ENCODE assay signal across 11 mouse cellular contexts in the genomic region with DNA sequence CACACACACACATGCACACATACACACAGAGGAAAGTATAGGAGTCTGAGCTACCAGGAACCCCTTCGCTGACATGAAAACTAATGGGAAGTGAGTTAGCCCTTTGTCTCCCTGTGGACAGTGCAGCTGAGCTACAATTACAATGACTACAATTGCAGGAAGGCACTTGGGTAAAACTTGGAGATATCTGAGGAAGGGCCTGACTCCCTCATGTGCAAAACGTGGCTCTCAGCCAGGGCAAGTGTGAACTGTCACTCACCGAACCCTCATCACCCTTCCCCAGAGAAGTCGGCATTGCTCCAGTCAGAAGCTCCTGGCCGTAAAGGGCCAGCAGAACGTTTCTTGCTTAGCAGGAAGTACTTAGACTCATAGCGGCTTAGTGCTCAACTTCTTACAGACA.
A peak's percentile ranks its signal among the peaks of the same experiment; 100 is the strongest.
DNase-seq lines count a peak whose midpoint lies in the region; ATAC-seq and TF ChIP-seq lines count a peak whose summit lies in the region.
"Had no signal": no experiment of that assay in that cellular context is flagged by ENCODE, and none has a peak within 500 bp of the region (broad histone marks: within the 10 kb centered on the region; RNA-seq: fewer than 3 reads in every experiment).

No protein-coding gene starts in this region.

- no peaks in the 10 kb centered on the region for H3K9me3 ChIP-seq in embryonic facial prominence, embryonic 14.5 days (ENCODE audit: control insufficient read depth, low read length)
- no peaks in the 10 kb centered on the region for H3K9me3 ChIP-seq in embryonic facial prominence, embryonic 10.5 days
- no peaks in the 10 kb centered on the region for H3K9me3 ChIP-seq in stomach, embryonic 15.5 days
- no peaks in the 10 kb centered on the region for H3K9me3 ChIP-seq in stomach, postnatal 0 days (ENCODE audit: control insufficient read depth, low read length)
- no peaks in the 10 kb centered on the region for H3K9me3 ChIP-seq in kidney, postnatal 0 days (replicated peaks; ENCODE audit: low read length)
- no peaks in the 10 kb centered on the region for H3K9me3 ChIP-seq in stomach, embryonic 16.5 days (replicated peaks; ENCODE audit: control insufficient read depth, low read length)
- H3K9me3 ChIP-seq: liver, embryonic 13.5 days; midbrain, embryonic 15.5 days had no signal

- H3K27me3 ChIP-seq in embryonic facial prominence, embryonic 14.5 days (replicated peaks; ENCODE audit: control insufficient read depth, insufficient read depth, low read length): no peaks in the 10 kb centered on the region
- peaks cover 21% of the 10 kb centered on the region for H3K27me3 ChIP-seq in embryonic facial prominence, embryonic 10.5 days (replicated peaks; ENCODE audit: low read depth, poor library complexity, severe bottlenecking)
- no peaks in the 10 kb centered on the region for H3K27me3 ChIP-seq in stomach, embryonic 15.5 days (replicated peaks)
- no peaks in the 10 kb centered on the region for H3K27me3 ChIP-seq in stomach, postnatal 0 days (ENCODE audit: control insufficient read depth, insufficient read depth, low read length)
- H3K27me3 ChIP-seq in kidney, postnatal 0 days (ENCODE audit: insufficient read depth, low read length): no peaks in the 10 kb centered on the region
- no peaks in the 10 kb centered on the region for H3K27me3 ChIP-seq in stomach, embryonic 16.5 days (ENCODE audit: control insufficient read depth, insufficient read depth, low read length)
- H3K27me3 ChIP-seq: midbrain, embryonic 15.5 days had no signal

- TF ChIP-seq EP300 in stomach, postnatal 0 days (optimal IDR thresholded peaks at IDR 0.05): no peak

- no peak overlapping the region for H3K4me2 ChIP-seq in embryonic facial prominence, embryonic 14.5 days (ENCODE audit: low read depth, low read length)
- no peak overlapping the region for H3K4me2 ChIP-seq in stomach, embryonic 15.5 days
- H3K4me2 ChIP-seq in stomach, postnatal 0 days (replicated peaks; ENCODE audit: low read depth): no peak overlapping the region
- H3K4me2 ChIP-seq in kidney, postnatal 0 days (ENCODE audit: low read length): no peak overlapping the region
- H3K4me2 ChIP-seq in stomach, embryonic 16.5 days (ENCODE audit: low read depth, low read length): no peak overlapping the region
- H3K4me2 ChIP-seq: liver, embryonic 13.5 days; midbrain, embryonic 15.5 days had no signal

- peaks cover 11% of the 10 kb centered on the region for H3K4me1 ChIP-seq in embryonic facial prominence, embryonic 14.5 days (ENCODE audit: control insufficient read depth, insufficient read depth, low read length)
- peaks cover 19% of the 10 kb centered on the region for H3K4me1 ChIP-seq in embryonic facial prominence, embryonic 10.5 days
- no peaks in the 10 kb centered on the region for H3K4me1 ChIP-seq in stomach, embryonic 15.5 days
- H3K4me1 ChIP-seq in stomach, postnatal 0 days (replicated peaks; ENCODE audit: control insufficient read depth, insufficient read depth): no peaks in the 10 kb centered on the region
- H3K4me1 ChIP-seq in kidney, postnatal 0 days (replicated peaks; ENCODE audit: insufficient read depth, low read length): no peaks in the 10 kb centered on the region
- H3K4me1 ChIP-seq in stomach, embryonic 16.5 days (ENCODE audit: control insufficient read depth, insufficient read depth, low read length): 0 out of 2 replicates have a peak, but pooled peaks cover under 1% of the 10 kb centered on the region

- H3K4me3 ChIP-seq in embryonic facial prominence, embryonic 14.5 days (ENCODE audit: low read depth, low read length): no peak overlapping the region
- H3K4me3 ChIP-seq in embryonic facial prominence, embryonic 10.5 days: no peak overlapping the region
- no peak overlapping the region for H3K4me3 ChIP-seq in stomach, embryonic 15.5 days (replicated peaks)
- H3K4me3 ChIP-seq in stomach, postnatal 0 days (ENCODE audit: low read depth, low read length): no peak overlapping the region
- no peak overlapping the region for H3K4me3 ChIP-seq in kidney, postnatal 0 days (replicated peaks; ENCODE audit: low read depth, low read length)
- H3K4me3 ChIP-seq in stomach, embryonic 16.5 days (replicated peaks; ENCODE audit: low read length): no peak overlapping the region
- H3K4me3 ChIP-seq: liver, embryonic 13.5 days; midbrain, embryonic 15.5 days had no signal

- no peaks in the 10 kb centered on the region for H3K36me3 ChIP-seq in embryonic facial prominence, embryonic 14.5 days (ENCODE audit: control insufficient read depth, insufficient read depth, low read length)
- H3K36me3 ChIP-seq in embryonic facial prominence, embryonic 10.5 days (replicated peaks): no peaks in the 10 kb centered on the region
- H3K36me3 ChIP-seq in stomach, embryonic 15.5 days: no peaks in the 10 kb centered on the region
- H3K36me3 ChIP-seq in stomach, postnatal 0 days (ENCODE audit: control insufficient read depth, insufficient read depth, low read length): no peaks in the 10 kb centered on the region
- no peaks in the 10 kb centered on the region for H3K36me3 ChIP-seq in kidney, postnatal 0 days (ENCODE audit: insufficient read depth, low read length)
- H3K36me3 ChIP-seq in stomach, embryonic 16.5 days (ENCODE audit: control insufficient read depth, insufficient read depth, low read length): no peaks in the 10 kb centered on the region
- H3K36me3 ChIP-seq: G1E; liver, embryonic 13.5 days; midbrain, embryonic 15.5 days had no signal

- 46% methylated on average over 7 of the region's 7 CpGs for WGBS in embryonic facial prominence, embryonic 14.5 days
- WGBS in embryonic facial prominence, embryonic 10.5 days: 72% methylated on average over 7 of the region's 7 CpGs
- WGBS in stomach, embryonic 15.5 days: 45% methylated on average over 7 of the region's 7 CpGs
- WGBS in stomach, postnatal 0 days: 48% methylated on average over 7 of the region's 7 CpGs
- WGBS in kidney, postnatal 0 days: 24% methylated on average over 7 of the region's 7 CpGs
- 45% methylated on average over 7 of the region's 7 CpGs for WGBS in stomach, embryonic 16.5 days

- DNase-seq in embryonic facial prominence, embryonic 14.5 days (ENCODE audit: low spot score): peak; percentile 57
- no peak for DNase-seq in embryonic facial prominence, embryonic 10.5 days (ENCODE audit: low spot score)
- no peak for DNase-seq in stomach, postnatal 0 days (ENCODE audit: low spot score)
- peak; percentile 52 for DNase-seq in kidney, postnatal 0 days (ENCODE audit: low spot score)
- no peak for DNase-seq in testis, postnatal 14 days (ENCODE audit: low spot score)
- DNase-seq in embryo, embryonic 10 days (ENCODE audit: low spot score): no peak
- DNase-seq: liver, embryonic 13.5 days had no signal

- 0 out of 2 replicates have a peak overlapping the region, but pooled peaks have one; percentile 14 for H3K9ac ChIP-seq in embryonic facial prominence, embryonic 14.5 days (ENCODE audit: low read depth, low read length)
- no peak overlapping the region for H3K9ac ChIP-seq in stomach, embryonic 15.5 days
- no peak overlapping the region for H3K9ac ChIP-seq in stomach, postnatal 0 days (ENCODE audit: low read length)
- no peak overlapping the region for H3K9ac ChIP-seq in kidney, postnatal 0 days (ENCODE audit: low read depth, low read length)
- no peak overlapping the region for H3K9ac ChIP-seq in stomach, embryonic 16.5 days (ENCODE audit: low read length)
- H3K9ac ChIP-seq: liver, embryonic 13.5 days; midbrain, embryonic 15.5 days had no signal

- TF ChIP-seq CTCF in stomach, postnatal 0 days (IDR thresholded peaks at IDR 0.05; ENCODE audit: low read depth): no peak
- TF ChIP-seq CTCF in kidney, postnatal 0 days (IDR thresholded peaks at IDR 0.05; ENCODE audit: low read depth): no peak

- H3K27ac ChIP-seq in embryonic facial prominence, embryonic 14.5 days (replicated peaks; ENCODE audit: low read depth, low read length): 0 out of 2 replicates have a peak overlapping the region, but pooled peaks have one; percentile 48
- no peak overlapping the region for H3K27ac ChIP-seq in embryonic facial prominence, embryonic 10.5 days (replicated peaks)
- 0 out of 2 replicates have a peak overlapping the region, but pooled peaks have one; percentile 16 for H3K27ac ChIP-seq in stomach, embryonic 15.5 days
- no peak overlapping the region for H3K27ac ChIP-seq in stomach, postnatal 0 days (replicated peaks)
- H3K27ac ChIP-seq in kidney, postnatal 0 days: no peak overlapping the region
- H3K27ac ChIP-seq in stomach, embryonic 16.5 days (ENCODE audit: low read length): no peak overlapping the region
- H3K27ac ChIP-seq: liver, embryonic 13.5 days; midbrain, embryonic 15.5 days had no signal

- no peak for ATAC-seq in embryonic facial prominence, embryonic 14.5 days (ENCODE audit: low read depth)
- ATAC-seq in stomach, embryonic 15.5 days (ENCODE audit: insufficient read depth, low FRiP score, low read depth): no peak
- ATAC-seq in stomach, postnatal 0 days (ENCODE audit: low FRiP score, low TSS enrichment): no peak
- no peak for ATAC-seq in kidney, postnatal 0 days (replicated peaks; ENCODE audit: low FRiP score, low read depth)
- peak; percentile 29; the same call in 1 of the 2 replicates for ATAC-seq in stomach, embryonic 16.5 days (ENCODE audit: insufficient read depth, low FRiP score)
- ATAC-seq: midbrain, embryonic 15.5 days had no signal

Comparison
In these comparisons a context has a peak if more than half of its experiments do, and no peak if none do; other contexts are left out.
1. DNase-seq: peak in embryonic facial prominence, embryonic 14.5 days (single experiment) and kidney, postnatal 0 days (single experiment); none in embryonic facial prominence, embryonic 10.5 days (single experiment), stomach, postnatal 0 days (single experiment), testis, postnatal 14 days (single experiment) and embryo, embryonic 10 days (single experiment).
2. H3K27ac ChIP-seq: peak in embryonic facial prominence, embryonic 14.5 days (single experiment) and stomach, embryonic 15.5 days (single experiment); none in embryonic facial prominence, embryonic 10.5 days (single experiment), stomach, postnatal 0 days (single experiment), kidney, postnatal 0 days (single experiment) and stomach, embryonic 16.5 days (single experiment).